8 mouse cellular contexts compared by ENCODE assay signal in genomic region chr7:24335699-24336309, GRCm38 (mm10). TPM values are rescaled to one million over a fixed set of nuclear protein-coding genes. Genes with fewer than 3 reads are reported as not detected.
DNase-seq lines count a peak whose midpoint lies in the region; ATAC-seq and TF ChIP-seq lines count a peak whose summit lies in the region.

No protein-coding gene starts in this region.

- no peak for TF ChIP-seq EP300 in stomach, postnatal 0 days (optimal IDR thresholded peaks at IDR 0.05)

- no peak overlapping the region for H3K9ac ChIP-seq in intestine, postnatal 0 days (ENCODE audit: low read depth, low read length)
- H3K9ac ChIP-seq in intestine, embryonic 16.5 days (ENCODE audit: low read depth, low read length): no peak overlapping the region
- H3K9ac ChIP-seq in forebrain, embryonic 15.5 days (replicated peaks): no peak overlapping the region
- H3K9ac ChIP-seq in stomach, postnatal 0 days (ENCODE audit: low read length): no peak overlapping the region

- DNase-seq in c-Kit-negative CD71-positive TER-119-positive erythroid progenitor cells, embryonic 14.5 days (ENCODE audit: low read depth, low spot score): peak; percentile 60
- peak; percentile 77 for DNase-seq in left cerebral cortex, postnatal 4 days
- DNase-seq in naive thymus-derived CD4-positive, alpha-beta T cell, adult 2 months (ENCODE audit: low read depth): peak; percentile 90
- peak; percentile 69 for DNase-seq in stomach, postnatal 0 days (ENCODE audit: low spot score)

- no peaks in the 10 kb centered on the region for H3K9me3 ChIP-seq in intestine, postnatal 0 days (ENCODE audit: control insufficient read depth)
- no peaks in the 10 kb centered on the region for H3K9me3 ChIP-seq in intestine, embryonic 16.5 days (ENCODE audit: control insufficient read depth, low read length)
- no peaks in the 10 kb centered on the region for H3K9me3 ChIP-seq in forebrain, embryonic 15.5 days
- H3K9me3 ChIP-seq in stomach, postnatal 0 days (ENCODE audit: control insufficient read depth, low read length): no peaks in the 10 kb centered on the region

- no peaks in the 10 kb centered on the region for H3K36me3 ChIP-seq in intestine, postnatal 0 days (ENCODE audit: control insufficient read depth, insufficient read depth)
- H3K36me3 ChIP-seq in intestine, embryonic 16.5 days (ENCODE audit: control insufficient read depth, insufficient read depth, low read length): no peaks in the 10 kb centered on the region
- no peaks in the 10 kb centered on the region for H3K36me3 ChIP-seq in forebrain, embryonic 15.5 days
- H3K36me3 ChIP-seq in stomach, postnatal 0 days (ENCODE audit: control insufficient read depth, insufficient read depth, low read length): no peaks in the 10 kb centered on the region

- peak; percentile 81 for TF ChIP-seq CTCF in intestine, postnatal 0 days (IDR thresholded peaks at IDR 0.05; ENCODE audit: low read depth)
- TF ChIP-seq CTCF in stomach, postnatal 0 days (IDR thresholded peaks at IDR 0.05; ENCODE audit: low read depth): peak; percentile 84

- no peaks in the 10 kb centered on the region for H3K4me1 ChIP-seq in intestine, postnatal 0 days (replicated peaks; ENCODE audit: control insufficient read depth, insufficient read depth, low read length)
- H3K4me1 ChIP-seq in intestine, embryonic 16.5 days (ENCODE audit: control insufficient read depth, insufficient read depth, low read length): no peaks in the 10 kb centered on the region
- no peaks in the 10 kb centered on the region for H3K4me1 ChIP-seq in forebrain, embryonic 15.5 days
- no peaks in the 10 kb centered on the region for H3K4me1 ChIP-seq in stomach, postnatal 0 days (replicated peaks; ENCODE audit: control insufficient read depth, insufficient read depth)

- intact Hi-C loops in left cerebral cortex, postnatal 4 days (cut with DNase I): loop anchor here (5.0 kb wide), 1 partner anchor 46 kb away; no protein-coding TSS in a partner anchor

- 9% methylated on average over 5 of the region's 5 CpGs for WGBS in intestine, postnatal 0 days
- 9% methylated on average over 5 of the region's 5 CpGs for WGBS in intestine, embryonic 16.5 days
- WGBS in forebrain, embryonic 15.5 days: 10% methylated on average over 5 of the region's 5 CpGs
- WGBS in stomach, postnatal 0 days: 8% methylated on average over 5 of the region's 5 CpGs

- H3K27me3 ChIP-seq in intestine, postnatal 0 days (replicated peaks; ENCODE audit: control insufficient read depth, insufficient read depth, low read length): peaks cover 15% of the 10 kb centered on the region; the same call in 1 of the 2 replicates
- peaks cover 16% of the 10 kb centered on the region; the same call in 1 of the 2 replicates for H3K27me3 ChIP-seq in intestine, embryonic 16.5 days (replicated peaks; ENCODE audit: control insufficient read depth, insufficient read depth, low read length)
- peaks cover 17% of the 10 kb centered on the region for H3K27me3 ChIP-seq in forebrain, embryonic 15.5 days
- no peaks in the 10 kb centered on the region for H3K27me3 ChIP-seq in stomach, postnatal 0 days (ENCODE audit: control insufficient read depth, insufficient read depth, low read length)

- H3K4me3 ChIP-seq in intestine, postnatal 0 days (ENCODE audit: low read depth, low read length): no peak overlapping the region
- no peak overlapping the region for H3K4me3 ChIP-seq in intestine, embryonic 16.5 days (ENCODE audit: low read length)
- H3K4me3 ChIP-seq in forebrain, embryonic 15.5 days: no peak overlapping the region
- no peak overlapping the region for H3K4me3 ChIP-seq in stomach, postnatal 0 days (ENCODE audit: low read depth, low read length)

- ATAC-seq in intestine, postnatal 0 days: no peak
- no peak for ATAC-seq in intestine, embryonic 16.5 days
- ATAC-seq in forebrain, embryonic 15.5 days (replicated peaks): peak; percentile 43; the same call in 1 of the 2 replicates
- peak; percentile 63 for ATAC-seq in inflammation-experienced regulatory T-cells, adult 6 months
- ATAC-seq in stomach, postnatal 0 days (ENCODE audit: low FRiP score, low TSS enrichment): no peak

- no peak overlapping the region for H3K4me2 ChIP-seq in intestine, postnatal 0 days (replicated peaks; ENCODE audit: low read depth)
- H3K4me2 ChIP-seq in intestine, embryonic 16.5 days (ENCODE audit: low read depth, low read length): no peak overlapping the region
- H3K4me2 ChIP-seq in forebrain, embryonic 15.5 days (replicated peaks): no peak overlapping the region
- H3K4me2 ChIP-seq in stomach, postnatal 0 days (replicated peaks; ENCODE audit: low read depth): no peak overlapping the region

- no peak overlapping the region for H3K27ac ChIP-seq in intestine, postnatal 0 days (ENCODE audit: low read depth, low read length)
- H3K27ac ChIP-seq in intestine, embryonic 16.5 days (ENCODE audit: low read length): no peak overlapping the region
- no peak overlapping the region for H3K27ac ChIP-seq in forebrain, embryonic 15.5 days (replicated peaks)
- no peak overlapping the region for H3K27ac ChIP-seq in stomach, postnatal 0 days (replicated peaks)

RNA-seq across cellular contexts. Expression of gene Tescl, which starts 2.1 kb away (rescaled TPM):
- polyA plus RNA-seq in intestine, postnatal 0 days (2015; fragmentation: Nextera tagmentation; extraction: Ambion mirVana): 0.18 TPM in 1 of 2 replicates, not detected in the other
- polyA plus RNA-seq in intestine, embryonic 16.5 days (2015; fragmentation: Nextera tagmentation; extraction: Ambion mirVana): not detected in 2 replicates
- polyA plus RNA-seq in forebrain, embryonic 15.5 days (2015; fragmentation: Nextera tagmentation; extraction: Ambion mirVana): not detected in 2 replicates
- polyA plus RNA-seq in inflammation-experienced regulatory T-cells, adult 6 months (2017; shearing (Covaris generic)): not detected
- total RNA-seq in left cerebral cortex, postnatal 4 days (2021): under 1 TPM in 1 of 2 experiments, not detected in 1; 0.46 TPM
- 0.15 and 0.42 TPM in 2 replicates for polyA plus RNA-seq in stomach, postnatal 0 days (2015; fragmentation: Nextera tagmentation; extraction: Ambion mirVana)

RNA-seq across cellular contexts. Expression of gene Lypd5, which starts 13.2 kb away (rescaled TPM):
- not detected in 2 replicates for polyA plus RNA-seq in intestine, postnatal 0 days (2015; fragmentation: Nextera tagmentation; extraction: Ambion mirVana)
- 0.10 TPM in 1 of 2 replicates, not detected in the other for polyA plus RNA-seq in intestine, embryonic 16.5 days (2015; fragmentation: Nextera tagmentation; extraction: Ambion mirVana)
- not detected in 2 replicates for polyA plus RNA-seq in forebrain, embryonic 15.5 days (2015; fragmentation: Nextera tagmentation; extraction: Ambion mirVana)
- not detected for polyA plus RNA-seq in inflammation-experienced regulatory T-cells, adult 6 months (2017; shearing (Covaris generic))
- not detected for total RNA-seq in left cerebral cortex, postnatal 4 days (2021)
- 196 and 201 TPM in 2 replicates for polyA plus RNA-seq in stomach, postnatal 0 days (2015; fragmentation: Nextera tagmentation; extraction: Ambion mirVana)

RNA-seq across cellular contexts. Expression of gene Zfp94, which starts 19.3 kb away (rescaled TPM):
- 3.1 and 3.2 TPM in 2 replicates for polyA plus RNA-seq in intestine, postnatal 0 days (2015; fragmentation: Nextera tagmentation; extraction: Ambion mirVana)
- polyA plus RNA-seq in intestine, embryonic 16.5 days (2015; fragmentation: Nextera tagmentation; extraction: Ambion mirVana): 6.0 and 7.3 TPM in 2 replicates
- 24.5 and 24.7 TPM in 2 replicates for polyA plus RNA-seq in forebrain, embryonic 15.5 days (2015; fragmentation: Nextera tagmentation; extraction: Ambion mirVana)
- 10 to 100 TPM in 2 of 3 experiments, 1 to 10 TPM in 1; 6.6 to 13.0 (median 12.6) TPM for polyA plus RNA-seq in inflammation-experienced regulatory T-cells, adult 6 months (2017; shearing (Covaris generic))
- total RNA-seq in left cerebral cortex, postnatal 4 days (2021): 10 to 100 TPM; 12.3 to 13.4 TPM
- 4.8 and 5.5 TPM in 2 replicates for polyA plus RNA-seq in stomach, postnatal 0 days (2015; fragmentation: Nextera tagmentation; extraction: Ambion mirVana)

RNA-seq across cellular contexts. Expression of gene Kcnn4, which starts 34.3 kb away (rescaled TPM):
- 3.2 and 3.7 TPM in 2 replicates for polyA plus RNA-seq in intestine, postnatal 0 days (2015; fragmentation: Nextera tagmentation; extraction: Ambion mirVana)
- polyA plus RNA-seq in intestine, embryonic 16.5 days (2015; fragmentation: Nextera tagmentation; extraction: Ambion mirVana): 2.5 and 4.3 TPM in 2 replicates
- polyA plus RNA-seq in forebrain, embryonic 15.5 days (2015; fragmentation: Nextera tagmentation; extraction: Ambion mirVana): 0.56 and 0.63 TPM in 2 replicates
- polyA plus RNA-seq in inflammation-experienced regulatory T-cells, adult 6 months (2017; shearing (Covaris generic)): 100 to 1,000 TPM in 2 of 3 experiments, 10 to 100 TPM in 1; 79.1 to 131 (median 126) TPM
- under 1 TPM; 0.34 to 0.48 TPM for total RNA-seq in left cerebral cortex, postnatal 4 days (2021)
- polyA plus RNA-seq in stomach, postnatal 0 days (2015; fragmentation: Nextera tagmentation; extraction: Ambion mirVana): 15.5 and 17.0 TPM in 2 replicates

RNA-seq across cellular contexts. Expression of gene Zfp61, which starts 34.8 kb away (rescaled TPM):
- polyA plus RNA-seq in intestine, postnatal 0 days (2015; fragmentation: Nextera tagmentation; extraction: Ambion mirVana): 4.6 and 5.1 TPM in 2 replicates
- polyA plus RNA-seq in intestine, embryonic 16.5 days (2015; fragmentation: Nextera tagmentation; extraction: Ambion mirVana): 18.7 and 21.7 TPM in 2 replicates
- polyA plus RNA-seq in forebrain, embryonic 15.5 days (2015; fragmentation: Nextera tagmentation; extraction: Ambion mirVana): 51.2 and 59.0 TPM in 2 replicates
- polyA plus RNA-seq in inflammation-experienced regulatory T-cells, adult 6 months (2017; shearing (Covaris generic)): 10 to 100 TPM; 10.4 to 20.6 (median 19.0) TPM
- total RNA-seq in left cerebral cortex, postnatal 4 days (2021): 10 to 100 TPM; 26.4 to 28.8 TPM
- polyA plus RNA-seq in stomach, postnatal 0 days (2015; fragmentation: Nextera tagmentation; extraction: Ambion mirVana): 12.9 and 13.8 TPM in 2 replicates

Comparison
In these comparisons a context has a peak if more than half of its experiments do, and no peak if none do; other contexts are left out.
1. ATAC-seq: peak in forebrain, embryonic 15.5 days (single experiment) and inflammation-experienced regulatory T-cells, adult 6 months (single experiment); none in intestine, postnatal 0 days (single experiment), intestine, embryonic 16.5 days (single experiment) and stomach, postnatal 0 days (single experiment).
2. RNA of gene Lypd5, which starts 13.2 kb away (polyA plus RNA-seq): 196 to 201 TPM in stomach, postnatal 0 days; 0.10 TPM in intestine, embryonic 16.5 days, not detected in intestine, postnatal 0 days, not detected in forebrain, embryonic 15.5 days and not detected in inflammation-experienced regulatory T-cells, adult 6 months; every median in the first group is over 100 times any median in the second.
3. Peak in every context shown above with its lines, with median percentiles within 50 percentile points of each other: DNase-seq.